Mouse (Mus musculus) heart, adult 2 months (tissue): ENCODE measurements around the gene Ttc27. TPM values are rescaled to one million over a fixed set of nuclear protein-coding genes. Genes with fewer than 3 reads are reported as not detected.

Experiments
- DNase-seq, 2 experiments: peaks; one replicate each; pipeline ENCODE4 v3.0.0; 2021
- H3K27ac ChIP-seq: fragments of 200-600 bp; 2 replicates; pipeline ENCODE4 v1.8.1; 2022
- H3K27me3 ChIP-seq: fragments of 200-500 bp; 2 replicates; pipeline ENCODE4 v1.6.1; 2012; ENCODE audit warnings: mild to moderate bottlenecking, low read length, inconsistent platforms, mixed read lengths; ENCODE audit not compliant: control insufficient read depth, insufficient read depth
- H3K36me3 ChIP-seq: fragments of 200-500 bp; 2 replicates; pipeline ENCODE4 v1.6.1; 2012; ENCODE audit warnings: low read length, inconsistent platforms; ENCODE audit not compliant: control insufficient read depth, insufficient read depth
- H3K4me1 ChIP-seq: fragments of 200-500 bp; 2 replicates; pipeline ENCODE4 v1.6.1; 2011; ENCODE audit warnings: low read length; ENCODE audit not compliant: control insufficient read depth, insufficient read depth
- H3K4me3 ChIP-seq: fragments of 200-600 bp; 2 replicates; pipeline ENCODE4 v1.8.1; 2022
- H3K79me2 ChIP-seq: fragments of 200-500 bp; replicated peaks from 2 replicates; pipeline ENCODE4 v1.6.1; 2012; ENCODE audit warnings: mild to moderate bottlenecking, inconsistent platforms, low read length, moderate library complexity, mixed read lengths; ENCODE audit not compliant: control insufficient read depth, insufficient read depth
- H3K9ac ChIP-seq: fragments of 200-500 bp; 2 replicates; pipeline ENCODE4 v1.6.1; 2012; ENCODE audit warnings: low read depth, mild to moderate bottlenecking, control low read depth, inconsistent platforms, low read length, mixed read lengths
- CTCF ChIP-seq: fragments of 200-600 bp; IDR thresholded peaks from 2 replicates; pipeline ENCODE4 v1.8.1; 2022; ENCODE audit warnings: antibody characterized with exemption, mild to moderate bottlenecking, moderate library complexity
- EP300 ChIP-seq: fragments of 200-500 bp; IDR thresholded peaks from 2 replicates; pipeline ENCODE4 v1.6.1; 2011; ENCODE audit warnings: low read depth, low read length, control low read depth; ENCODE audit not compliant: insufficient read depth
- POLR2A ChIP-seq: fragments of 200-500 bp; IDR thresholded peaks from 2 replicates; pipeline ENCODE4 v1.6.1; 2011; ENCODE audit warnings: mild to moderate bottlenecking, low read depth, low read length, control low read depth; ENCODE audit not compliant: insufficient read depth
- WGBS: fragments of 180-500 bp; shearing (Covaris S2); methylation state at CpG from one replicate; pipeline ENCODE4 v1.1.7; 2018; 5-methylcytosine and 5-hydroxymethylcytosine counted together
- intact Hi-C: fragments of 180-260 bp; cut with DNase I; formaldehyde crosslinking; loops from one replicate; pipeline ENCODE4 v1.15.1; 2025
- polyA plus RNA-seq: library from polyadenylated mRNA; depleted of rRNA; stranded (reverse); fragments of >200 nt; gene quantifications from 2 replicates; pipeline ENCODE4 v1.2.3, GENCODE M21; 2012
- total RNA-seq, 2 experiments: library from RNA; stranded (reverse); gene quantifications; 2 replicates each; pipeline ENCODE4 v1.2.3; 2021

The Ttc27 gene
- total and polyA plus RNA-seq, 3 experiments: 3.5 to 16.0 (median 13.3) TPM

DNA sequence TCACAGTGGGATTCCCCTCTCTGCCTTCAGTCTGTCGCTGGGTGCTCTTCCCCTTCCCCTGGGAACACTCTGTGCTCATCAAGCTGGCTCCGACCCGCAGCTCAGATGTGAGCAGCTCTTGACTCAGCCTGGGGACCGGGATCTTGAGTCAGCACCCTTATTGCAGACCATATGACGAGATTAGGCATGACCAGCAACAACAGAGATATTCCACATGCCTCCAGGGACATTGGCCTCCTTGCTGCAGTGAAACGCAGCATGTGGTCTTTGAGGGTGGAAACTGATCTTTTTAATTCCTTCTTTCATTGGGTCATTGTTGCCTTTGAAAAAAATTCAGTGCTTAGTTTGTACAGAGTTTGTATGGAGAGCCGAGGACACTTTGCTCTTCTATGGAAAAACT is 169.5 kb downstream of the Ttc27 start:
- Histone ChIP-seq H3K27me3 (no peaks in the 10 kb centered on the region), H3K4me1 (no peaks in the 10 kb centered on the region), H3K4me3 (no peak overlapping the region), H3K36me3 (no peaks in the 10 kb centered on the region), H3K9ac (no peak overlapping the region), H3K27ac (no peak overlapping the region), H3K79me2 (no peaks in the 10 kb centered on the region)
- TF ChIP-seq POLR2A (no peak), CTCF (no peak), EP300 (no peak)
- no peak for DNase-seq
- intact Hi-C loops: no loop called here
- WGBS: 66% methylated on average over 7 of the region's 7 CpGs

DNA sequence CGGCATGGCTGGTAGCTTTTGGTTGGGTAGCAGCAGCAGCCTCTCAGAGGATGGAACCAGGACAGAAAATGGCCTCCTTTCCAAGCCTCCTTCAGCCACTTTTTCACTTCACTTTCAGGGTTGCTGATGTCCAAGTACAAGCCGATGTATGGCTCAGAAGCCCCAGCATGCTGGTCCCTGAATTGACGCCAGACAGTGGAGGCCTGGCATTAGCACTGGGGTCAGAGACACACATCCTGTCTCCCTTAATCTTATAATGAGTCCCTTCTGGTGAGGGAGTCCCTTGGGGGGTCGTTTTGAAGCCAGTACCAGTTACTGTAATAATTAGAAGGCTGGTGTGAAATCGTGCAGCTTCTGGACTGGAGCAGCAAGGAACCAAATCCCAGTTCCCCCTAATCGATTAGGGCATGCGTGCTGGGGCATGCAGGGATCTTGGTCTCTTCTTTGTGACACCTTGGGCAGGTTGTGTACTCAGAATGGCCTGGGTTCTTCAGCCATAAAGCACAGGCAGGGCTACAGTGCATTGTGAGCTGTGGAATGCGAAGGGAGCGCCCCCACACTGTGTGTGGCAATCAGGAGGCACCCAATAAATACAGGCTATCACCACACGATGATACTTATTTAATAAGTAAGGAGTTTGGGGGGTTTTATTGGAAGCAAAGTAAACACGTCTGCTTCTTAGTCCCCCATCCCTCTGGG is 171.5 kb downstream of the Ttc27 start:
- Histone ChIP-seq H3K79me2 (no peaks in the 10 kb centered on the region), H3K4me3 (no peak overlapping the region), H3K27ac (no peak overlapping the region), H3K36me3 (no peaks in the 10 kb centered on the region), H3K9ac (no peak overlapping the region), H3K4me1 (no peaks in the 10 kb centered on the region), H3K27me3 (no peaks in the 10 kb centered on the region)
- 73% methylated on average over 11 of the region's 11 CpGs for WGBS
- DNase-seq: no peak
- intact Hi-C loops: no loop called here
- no peak for TF ChIP-seq POLR2A
- no peak for TF ChIP-seq EP300
- no peak for TF ChIP-seq CTCF

- Histone ChIP-seq H3K9ac (no peak overlapping the region), H3K27me3 (no peaks in the 10 kb centered on the region), H3K79me2 (no peaks in the 10 kb centered on the region), H3K4me1 (no peaks in the 10 kb centered on the region), H3K27ac (no peak overlapping the region), H3K4me3 (no peak overlapping the region), H3K36me3 (no peaks in the 10 kb centered on the region)
- WGBS: 91% methylated on average over 11 of the region's 11 CpGs
- TF ChIP-seq POLR2A (no peak), CTCF (no peak), EP300 (no peak)
- no peak for DNase-seq
- intact Hi-C loops: no loop called here
These were observed 172.1 kb downstream of the Ttc27 start for GRCm38 (mm10) chr17:74889535-74890117.

DNA sequence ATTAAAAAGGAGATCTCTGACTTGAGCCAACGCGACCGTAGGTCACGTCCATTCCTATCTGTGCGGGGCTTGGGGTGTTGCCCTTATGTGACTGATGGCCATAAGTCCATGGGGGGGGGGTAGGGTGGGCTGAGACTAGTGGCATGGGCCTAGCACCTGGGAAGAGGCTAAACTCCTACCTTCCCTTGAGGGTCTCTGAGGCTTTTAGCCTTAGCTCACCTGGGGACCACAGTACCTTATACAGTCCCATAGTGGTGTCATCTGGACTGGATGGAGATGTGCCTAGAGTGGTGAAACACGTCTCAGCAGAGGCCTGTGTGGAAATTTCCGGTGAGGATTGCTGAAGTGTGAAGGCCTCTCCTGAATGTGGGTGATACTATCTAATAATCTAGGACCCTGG is 184.9 kb downstream of the Ttc27 start:
- H3K9ac ChIP-seq: no peak overlapping the region
- no peak overlapping the region for H3K27ac ChIP-seq
- intact Hi-C loops: no loop called here
- H3K36me3 ChIP-seq: no peaks in the 10 kb centered on the region
- TF ChIP-seq EP300 (no peak), CTCF (no peak)
- H3K27me3 ChIP-seq: no peaks in the 10 kb centered on the region
- DNase-seq: no peak
- peaks cover 3% of the 10 kb centered on the region for H3K4me1 ChIP-seq
- no peak overlapping the region for H3K4me3 ChIP-seq
- WGBS: 95% methylated on average over 7 of the region's 7 CpGs
- H3K79me2 ChIP-seq: no peaks in the 10 kb centered on the region

GRCm38 (mm10) chr17:74903411-74904331 is 186.1 kb downstream of the Ttc27 start:
- no peak overlapping the region for H3K4me3 ChIP-seq
- no peak for DNase-seq
- intact Hi-C loops: no loop called here
- no peaks in the 10 kb centered on the region for H3K36me3 ChIP-seq
- no peaks in the 10 kb centered on the region for H3K27me3 ChIP-seq
- 32% methylated on average over 16 of the region's 16 CpGs for WGBS
- no peak overlapping the region for H3K9ac ChIP-seq
- no peak overlapping the region for H3K27ac ChIP-seq
- no peaks in the 10 kb centered on the region for H3K79me2 ChIP-seq
- no peak for TF ChIP-seq POLR2A
- TF ChIP-seq CTCF: no peak
- TF ChIP-seq EP300: no peak
- peaks cover 3% of the 10 kb centered on the region for H3K4me1 ChIP-seq

GRCm38 (mm10) chr17:74904332-74904687 is 186.8 kb downstream of the Ttc27 start:
- intact Hi-C loops: no loop called here
- TF ChIP-seq POLR2A: no peak
- no peak for TF ChIP-seq CTCF
- no peak for TF ChIP-seq EP300
- 69% methylated on average over 1 of the region's 1 CpGs for WGBS
- H3K27ac ChIP-seq: no peak overlapping the region
- no peaks in the 10 kb centered on the region for H3K79me2 ChIP-seq
- no peak overlapping the region for H3K4me3 ChIP-seq
- H3K9ac ChIP-seq: no peak overlapping the region
- DNase-seq: no peak
- H3K36me3 ChIP-seq: no peaks in the 10 kb centered on the region
- H3K4me1 ChIP-seq: peaks cover 3% of the 10 kb centered on the region
- no peaks in the 10 kb centered on the region for H3K27me3 ChIP-seq
